21 mouse cellular contexts compared by ENCODE assay signal in genomic region chr10:121227988-121228409, GRCm38 (mm10).
DNase-seq lines count a peak whose midpoint lies in the region; ATAC-seq and TF ChIP-seq lines count a peak whose summit lies in the region.
"Had no signal": no experiment of that assay in that cellular context is flagged by ENCODE, and none has a peak within 500 bp of the region (broad histone marks: within the 10 kb centered on the region; RNA-seq: fewer than 3 reads in every experiment).

No protein-coding gene starts in this region.

- ATAC-seq in kidney, postnatal 0 days (replicated peaks; ENCODE audit: low FRiP score, low read depth), result no peak
- peak; percentile 28 for ATAC-seq in limb, embryonic 15.5 days (ENCODE audit: insufficient number of reproducible peaks, low FRiP score, low TSS enrichment, low read depth)
- ATAC-seq: hindbrain, postnatal 0 days; liver, postnatal 0 days had no signal

- no peak for TF ChIP-seq CTCF in kidney, postnatal 0 days (IDR thresholded peaks at IDR 0.05; ENCODE audit: low read depth)

- no peak overlapping the region for H3K27ac ChIP-seq in kidney, postnatal 0 days
- H3K27ac ChIP-seq in limb, embryonic 15.5 days, result peak overlapping the region; percentile 67; the same call in 1 of the 2 replicates
- H3K27ac ChIP-seq: embryonic facial prominence, embryonic 12.5 days; heart, embryonic 10.5 days; hindbrain, postnatal 0 days; midbrain, embryonic 12.5 days had no signal

- no peaks in the 10 kb centered on the region for H3K4me1 ChIP-seq in kidney, postnatal 0 days (replicated peaks; ENCODE audit: insufficient read depth, low read length)
- peaks cover 19% of the 10 kb centered on the region for H3K4me1 ChIP-seq in limb, embryonic 15.5 days
- H3K4me1 ChIP-seq: embryonic facial prominence, embryonic 12.5 days; heart, embryonic 10.5 days; midbrain, embryonic 12.5 days had no signal

- no peak overlapping the region for H3K4me2 ChIP-seq in kidney, postnatal 0 days (ENCODE audit: low read length)
- peak overlapping the region; percentile 28; the same call in 1 of the 2 replicates for H3K4me2 ChIP-seq in limb, embryonic 15.5 days
- H3K4me2 ChIP-seq: embryonic facial prominence, embryonic 12.5 days; midbrain, embryonic 12.5 days had no signal

- H3K4me3 ChIP-seq in kidney, postnatal 0 days (replicated peaks; ENCODE audit: low read depth, low read length), result no peak overlapping the region
- H3K4me3 ChIP-seq in limb, embryonic 15.5 days, result no peak overlapping the region
- H3K4me3 ChIP-seq: embryonic facial prominence, embryonic 12.5 days; heart, embryonic 10.5 days; midbrain, embryonic 12.5 days had no signal

- peak; percentile 27 for DNase-seq in kidney, postnatal 0 days (ENCODE audit: low spot score)
- DNase-seq in kidney, adult 9 months, result no peak
- DNase-seq in ZHBTc4 (ENCODE audit: low read depth, low spot score), result peak; percentile 71
- DNase-seq in embryo, embryonic 11.5 days (ENCODE audit: low read depth, low spot score), result peak; percentile 51
- DNase-seq in right cerebral cortex, adult 18-20 months, result no peak
- no peak for DNase-seq in urinary bladder, adult 2 months (ENCODE audit: low spot score)
- no peak for DNase-seq in lung, postnatal 4 days
- DNase-seq: adrenal gland, postnatal 25 days; cerebellum, adult 9-10 months; gastrocnemius, postnatal 10 days; heart, postnatal 10 days; kidney, adult 11 months; kidney, postnatal 14 days; left cerebral cortex, postnatal 4 days; liver, postnatal 0 days; lung, postnatal 36 days had no signal

- 0 out of 2 replicates have a peak, but pooled peaks cover 4% of the 10 kb centered on the region for H3K9me3 ChIP-seq in kidney, postnatal 0 days (replicated peaks; ENCODE audit: low read length)
- H3K9me3 ChIP-seq in limb, embryonic 15.5 days, result no peaks in the 10 kb centered on the region
- H3K9me3 ChIP-seq: heart, embryonic 10.5 days had no signal

- WGBS in kidney, postnatal 0 days, result 44% methylated on average over 16 of the region's 16 CpGs
- 18% methylated on average over 16 of the region's 16 CpGs for WGBS in limb, embryonic 15.5 days

- no peaks in the 10 kb centered on the region for H3K36me3 ChIP-seq in kidney, postnatal 0 days (ENCODE audit: insufficient read depth, low read length)
- H3K36me3 ChIP-seq in limb, embryonic 15.5 days, result no peaks in the 10 kb centered on the region
- H3K36me3 ChIP-seq: embryonic facial prominence, embryonic 12.5 days; heart, embryonic 10.5 days; midbrain, embryonic 12.5 days had no signal

- no peaks in the 10 kb centered on the region for H3K27me3 ChIP-seq in kidney, postnatal 0 days (ENCODE audit: insufficient read depth, low read length)
- no peaks in the 10 kb centered on the region for H3K27me3 ChIP-seq in limb, embryonic 15.5 days
- H3K27me3 ChIP-seq: embryonic facial prominence, embryonic 12.5 days; midbrain, embryonic 12.5 days had no signal

- no peak overlapping the region for H3K9ac ChIP-seq in kidney, postnatal 0 days (ENCODE audit: low read depth, low read length)
- H3K9ac ChIP-seq in limb, embryonic 15.5 days, result no peak overlapping the region
- H3K9ac ChIP-seq: embryonic facial prominence, embryonic 12.5 days; liver, postnatal 0 days; midbrain, embryonic 12.5 days had no signal

Comparison
In these comparisons a context has a peak if more than half of its experiments do, and no peak if none do; other contexts are left out.
1. DNase-seq: peak in kidney, postnatal 0 days (single experiment), ZHBTc4 (single experiment) and embryo, embryonic 11.5 days (single experiment); none in kidney, adult 9 months (single experiment), right cerebral cortex, adult 18-20 months (single experiment), urinary bladder, adult 2 months (single experiment) and lung, postnatal 4 days (0 of 2).